7 mouse cellular contexts compared by ENCODE assay signal in the genomic region with DNA sequence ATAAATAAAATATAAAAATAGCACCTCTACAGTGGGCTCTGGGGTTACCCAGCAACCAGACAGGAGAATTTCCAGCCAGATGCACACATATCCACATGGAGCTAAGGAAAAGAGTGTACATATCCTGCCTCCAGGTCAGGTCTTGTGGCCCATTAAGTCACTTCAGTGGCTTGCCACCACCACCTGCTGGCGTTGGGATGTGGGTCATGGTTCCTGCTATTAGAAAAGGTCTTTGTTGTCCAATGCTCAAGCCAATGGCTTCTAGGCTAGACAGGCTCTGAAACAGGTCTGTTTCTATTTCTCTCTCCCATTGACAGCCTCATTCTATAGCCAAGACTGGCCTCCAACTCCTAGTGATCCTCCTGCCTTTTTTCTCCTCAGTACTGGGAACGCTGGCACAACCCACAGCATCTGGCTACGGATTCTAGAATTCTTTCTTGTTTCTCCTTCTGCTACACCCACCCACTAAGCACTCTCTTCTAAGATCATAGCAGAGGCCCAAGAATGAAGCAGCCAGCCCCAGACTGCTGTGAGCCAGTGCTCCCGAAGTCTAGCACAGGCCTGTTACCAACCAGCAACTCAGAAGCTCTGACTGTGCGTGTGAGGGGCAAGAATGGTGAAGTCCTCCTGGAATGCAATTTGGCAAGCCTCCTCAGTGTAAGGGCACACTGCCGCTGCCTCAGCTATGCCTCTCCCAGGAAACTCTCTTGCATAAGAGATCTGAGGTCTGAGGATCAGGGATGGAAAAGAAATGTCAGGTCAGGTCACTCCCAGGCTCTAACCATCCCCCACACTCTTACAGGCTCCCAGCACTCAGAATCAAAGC. TPM values are rescaled to one million over a fixed set of nuclear protein-coding genes. Genes with fewer than 3 reads are reported as not detected.
DNase-seq lines count a peak whose midpoint lies in the region; ATAC-seq lines count a peak whose summit lies in the region.

No protein-coding gene starts in this region.

- H3K9ac ChIP-seq in lung, embryonic 15.5 days = no peak overlapping the region

- no peak overlapping the region for H3K4me2 ChIP-seq in lung, embryonic 15.5 days

- H3K4me3 ChIP-seq in lung, embryonic 15.5 days = no peak overlapping the region

- peaks cover 4% of the 10 kb centered on the region; the same call in 1 of the 2 replicates for H3K4me1 ChIP-seq in lung, embryonic 15.5 days

- ATAC-seq in lung, embryonic 15.5 days (ENCODE audit: borderline replicate concordance, extremely low read depth, low FRiP score, low TSS enrichment) = 0 out of 2 replicates have a peak, but pooled peaks have one; percentile 42

- peak; percentile 32 to 38 for DNase-seq in layer of hippocampus, adult 8-10 months (ENCODE audit: low spot score in 2 of 2)
- no peak for DNase-seq in layer of hippocampus, adult 9-10 months (ENCODE audit: low spot score)
- DNase-seq in adrenal gland, postnatal 14 days = peak; percentile 66
- peak; percentile 62 to 82 for DNase-seq in frontal cortex, adult 2 months (ENCODE audit: extremely low spot score in 1 of 2, low spot score in 1 of 2)
- DNase-seq in retina, embryonic 14.5 days (ENCODE audit: low spot score) = no peak
- no peak for DNase-seq in ovary, adult 18-20 months (ENCODE audit: low spot score)

- WGBS in lung, embryonic 15.5 days = 80% methylated on average over 6 of the region's 6 CpGs

- 0 out of 2 replicates have a peak, but pooled peaks cover 15% of the 10 kb centered on the region for H3K36me3 ChIP-seq in lung, embryonic 15.5 days

- H3K9me3 ChIP-seq in lung, embryonic 15.5 days = no peaks in the 10 kb centered on the region

- no peak overlapping the region for H3K27ac ChIP-seq in lung, embryonic 15.5 days

- H3K27me3 ChIP-seq in lung, embryonic 15.5 days = no peaks in the 10 kb centered on the region

RNA-seq across cellular contexts. Expression of gene Bicra, which starts 19.4 kb away (rescaled TPM):
- 10 to 100 TPM; 15.4 to 20.0 (median 17.2) TPM for total RNA-seq in layer of hippocampus, adult 8-10 months (2022)
- 16.1 and 16.7 TPM in 2 replicates for total RNA-seq in adrenal gland, postnatal 14 days (2021)
- 10.2 and 10.6 TPM in 2 replicates for polyA plus RNA-seq in frontal cortex, adult 2 months (2012; rRNA removed)
- 5.8 and 8.0 TPM in 2 replicates for polyA plus RNA-seq in lung, embryonic 15.5 days (2015; fragmentation: Nextera tagmentation; extraction: Ambion mirVana)

RNA-seq across cellular contexts. Expression of gene Zfp541, which starts 33.3 kb away (rescaled TPM):
- under 1 TPM; 0.67 to 0.98 (median 0.84) TPM for total RNA-seq in layer of hippocampus, adult 8-10 months (2022)
- 0.07 and 0.08 TPM in 2 replicates for total RNA-seq in adrenal gland, postnatal 14 days (2021)
- polyA plus RNA-seq in frontal cortex, adult 2 months (2012; rRNA removed) = 0.40 and 0.42 TPM in 2 replicates
- polyA plus RNA-seq in lung, embryonic 15.5 days (2015; fragmentation: Nextera tagmentation; extraction: Ambion mirVana) = 0.04 TPM in 1 of 2 replicates, not detected in the other

Comparison
In these comparisons a context has a peak if more than half of its experiments do, and no peak if none do; other contexts are left out.
1. DNase-seq: peak in layer of hippocampus, adult 8-10 months (2 of 2), adrenal gland, postnatal 14 days (single experiment) and frontal cortex, adult 2 months (2 of 2); none in layer of hippocampus, adult 9-10 months (single experiment), retina, embryonic 14.5 days (single experiment) and ovary, adult 18-20 months (single experiment).